Mouse (Mus musculus) cerebellum, adult 2 months (tissue): Measurements from ENCODE around the gene Sema4d. TPM values are rescaled to one million over a fixed set of nuclear protein-coding genes. Genes with fewer than 3 reads are reported as not detected.
A peak's percentile ranks its signal among the peaks of the same experiment; 100 is the strongest.

Experiments used
- DNase-seq, 2 experiments: peaks; one replicate each; pipeline ENCODE4 v3.0.0; 2021
- H3K27ac ChIP-seq: fragments of 200-500 bp; 2 replicates; pipeline ENCODE4 v1.5.1; 2012; ENCODE audit warnings: low read length, control low read depth, inconsistent platforms; ENCODE audit not compliant: insufficient read depth
- H3K27me3 ChIP-seq: fragments of 200-500 bp; 2 replicates; pipeline ENCODE4 v1.6.1; 2012; ENCODE audit warnings: inconsistent platforms, mild to moderate bottlenecking, low read length, moderate library complexity; ENCODE audit not compliant: control insufficient read depth, insufficient read depth
- H3K4me1 ChIP-seq: fragments of 200-500 bp; 2 replicates; pipeline ENCODE4 v1.6.1; 2011; ENCODE audit warnings: low read length; ENCODE audit not compliant: control insufficient read depth, insufficient read depth
- H3K4me3 ChIP-seq: fragments of 200-500 bp; replicated peaks from 2 replicates; pipeline ENCODE3; 2011; ENCODE audit warnings: mild to moderate bottlenecking, low read depth, low read length, control low read depth; ENCODE audit not compliant: insufficient read depth
- CTCF ChIP-seq: fragments of 200-500 bp; IDR thresholded peaks from 2 replicates; pipeline ENCODE4 v1.5.1; 2011; ENCODE audit warnings: low read depth, mild to moderate bottlenecking, control low read depth, low read length, moderate library complexity, borderline replicate concordance; ENCODE audit not compliant: insufficient read depth
- POLR2A ChIP-seq: fragments of 200-500 bp; IDR thresholded peaks from 2 replicates; pipeline ENCODE4 v1.6.1; 2011; ENCODE audit warnings: low read length, control low read depth, borderline replicate concordance; ENCODE audit not compliant: insufficient read depth
- WGBS: fragments of 180-500 bp; shearing (Covaris S2); methylation state at CpG from one replicate; pipeline ENCODE4 v1.1.7; 2018; 5-methylcytosine and 5-hydroxymethylcytosine counted together
- polyA plus RNA-seq: library from polyadenylated mRNA; depleted of rRNA; stranded (reverse); fragments of >200 nt; gene quantifications from 2 replicates; pipeline ENCODE4 v1.2.3, GENCODE M21; 2012

Gene Sema4d
- polyA plus RNA-seq, 1 experiment, result 116 TPM

- Histone ChIP-seq H3K4me3 (no peak overlapping the region), H3K4me1 (peaks cover 8% of the 10 kb centered on the region; the same call in 1 of the 2 replicates), H3K27ac (no peak overlapping the region), H3K27me3 (no peaks in the 10 kb centered on the region)
- DNase-seq, result no peak
- 79% methylated on average over 3 of the region's 3 CpGs for WGBS
- TF ChIP-seq CTCF, result no peak
- no peak for TF ChIP-seq POLR2A
Measured at GRCm38 (mm10) chr13:51818944-51819326, 25.4 kb upstream of the Sema4d start.

- Histone ChIP-seq H3K4me3 (no peak overlapping the region), H3K27ac (no peak overlapping the region), H3K4me1 (peaks cover 8% of the 10 kb centered on the region; the same call in 1 of the 2 replicates), H3K27me3 (no peaks in the 10 kb centered on the region)
- WGBS, result 77% methylated on average over 6 of the region's 6 CpGs
- no peak for TF ChIP-seq POLR2A
- no peak for TF ChIP-seq CTCF
- no peak for DNase-seq
Measured at GRCm38 (mm10) chr13:51818170-51818943, 24.8 kb upstream of the Sema4d start.

DNA sequence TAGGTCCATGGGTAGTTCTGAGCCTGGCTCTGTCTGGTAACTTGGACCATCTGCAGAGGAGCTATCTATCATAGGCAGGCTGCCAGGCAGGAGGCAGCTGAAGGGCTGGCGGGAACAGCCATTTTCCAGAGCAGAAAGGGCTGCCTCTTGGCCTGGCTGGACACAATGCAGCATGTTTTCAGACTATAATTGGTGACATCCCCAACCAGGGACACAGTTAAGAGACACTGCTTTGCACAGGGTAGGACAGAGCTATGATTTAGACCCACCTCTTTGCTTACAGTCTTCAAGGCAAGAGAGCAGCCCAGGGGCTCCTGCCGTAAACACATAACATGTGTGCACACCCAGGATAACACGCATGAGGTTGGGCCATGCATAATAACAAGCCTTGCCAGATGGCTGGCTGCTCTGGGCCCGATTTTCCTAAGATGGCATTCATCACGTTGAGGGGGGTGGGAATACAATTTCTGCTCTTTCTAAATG lies 23.1 kb upstream of the Sema4d start:
- H3K4me1 ChIP-seq, result peaks cover 8% of the 10 kb centered on the region; the same call in 1 of the 2 replicates
- DNase-seq, result peak; percentile 67 to 82
- H3K27ac ChIP-seq, result peak overlapping the region; percentile 74
- 24% methylated on average over 5 of the region's 5 CpGs for WGBS
- H3K27me3 ChIP-seq, result no peaks in the 10 kb centered on the region
- no peak for TF ChIP-seq CTCF
- TF ChIP-seq POLR2A, result no peak
- H3K4me3 ChIP-seq, result no peak overlapping the region

GRCm38 (mm10) chr13:51815865-51816504 lies 22.4 kb upstream of the Sema4d start:
- TF ChIP-seq CTCF, result peak; percentile 38; the same call in 1 of the 2 replicates
- no peak for TF ChIP-seq POLR2A
- 67% methylated on average over 9 of the region's 9 CpGs for WGBS
- no peak for DNase-seq
- H3K27me3 ChIP-seq, result no peaks in the 10 kb centered on the region
- H3K4me1 ChIP-seq, result peaks cover 8% of the 10 kb centered on the region; the same call in 1 of the 2 replicates
- no peak overlapping the region for H3K4me3 ChIP-seq
- peak overlapping the region; percentile 74; the same call in 1 of the 2 replicates for H3K27ac ChIP-seq

DNA sequence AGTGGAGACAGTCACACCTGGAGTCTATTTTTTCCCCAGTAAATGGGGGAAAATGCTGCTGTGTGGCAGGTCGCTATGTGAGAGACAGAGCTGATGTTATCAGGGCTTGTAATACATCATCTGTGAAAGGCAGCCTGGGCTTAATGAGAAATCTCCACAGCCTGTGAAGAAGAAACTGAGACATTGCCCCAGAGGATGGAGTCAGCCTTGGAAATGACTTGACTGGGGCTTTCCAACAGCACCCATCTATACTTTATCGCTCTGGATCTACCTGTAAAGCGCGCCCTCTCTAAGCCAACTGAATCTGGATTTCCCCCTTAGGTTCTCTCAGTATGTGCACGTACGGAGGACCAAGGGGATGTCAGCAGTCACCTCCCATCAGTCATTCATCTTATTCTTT lies 21.1 kb upstream of the Sema4d start:
- TF ChIP-seq CTCF, result no peak
- no peak for TF ChIP-seq POLR2A
- H3K27me3 ChIP-seq, result no peaks in the 10 kb centered on the region
- no peak overlapping the region for H3K4me3 ChIP-seq
- DNase-seq, result no peak
- H3K4me1 ChIP-seq, result peaks cover 8% of the 10 kb centered on the region; the same call in 1 of the 2 replicates
- WGBS, result 98% methylated on average over 6 of the region's 6 CpGs
- no peak overlapping the region for H3K27ac ChIP-seq

DNA sequence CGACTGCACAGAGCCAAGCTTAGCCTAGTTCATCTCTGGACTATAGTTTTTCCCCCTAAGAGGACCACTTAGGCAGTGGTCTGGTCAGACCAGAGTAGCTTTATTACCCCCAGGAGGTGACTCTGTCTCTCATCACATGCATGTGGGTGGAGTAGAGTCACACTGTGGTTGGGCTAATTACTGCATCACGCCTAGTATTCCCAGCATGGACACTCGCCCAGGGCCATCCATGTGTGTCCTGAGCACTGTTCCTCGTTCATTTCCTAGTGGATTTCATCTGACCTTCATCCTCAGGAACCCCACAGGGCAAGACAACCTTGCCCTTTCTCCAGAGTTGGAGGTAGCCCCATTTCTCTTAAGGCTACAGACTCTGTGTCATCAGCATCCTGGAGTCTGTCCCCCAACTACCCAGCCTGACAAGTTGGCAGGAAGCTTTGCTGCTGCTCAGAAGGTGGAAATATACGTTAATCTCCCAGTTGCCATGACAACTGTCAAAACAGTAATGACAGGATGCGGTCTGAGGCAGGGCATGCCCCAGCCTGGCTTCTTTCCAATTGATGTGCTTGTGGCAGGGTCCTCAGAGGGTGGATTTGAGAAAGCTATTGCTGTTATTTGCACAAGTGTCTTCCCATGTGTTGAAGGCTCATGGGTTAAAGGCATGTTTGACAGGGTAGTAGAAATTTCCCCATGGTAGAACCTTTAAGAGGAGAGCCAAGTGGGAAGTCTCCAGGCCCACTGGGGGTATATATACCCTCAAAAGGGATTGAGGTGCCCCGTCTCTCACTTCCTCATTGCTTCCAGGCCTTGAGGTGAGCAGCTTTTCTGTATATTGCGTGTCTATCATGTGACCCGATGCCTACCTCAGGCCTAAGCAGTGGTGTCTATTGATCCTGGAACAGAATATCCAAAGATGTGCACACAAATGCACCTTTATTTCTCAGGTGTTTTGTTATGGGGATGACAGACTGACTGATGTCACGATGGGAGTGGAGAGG lies 20.4 kb upstream of the Sema4d start:
- Histone ChIP-seq H3K4me1 (peaks cover 11% of the 10 kb centered on the region; the same call in 1 of the 2 replicates), H3K27me3 (no peaks in the 10 kb centered on the region), H3K4me3 (no peak overlapping the region), H3K27ac (no peak overlapping the region)
- WGBS, result 74% methylated on average over 10 of the region's 10 CpGs
- no peak for DNase-seq
- no peak for TF ChIP-seq POLR2A
- no peak for TF ChIP-seq CTCF

DNA sequence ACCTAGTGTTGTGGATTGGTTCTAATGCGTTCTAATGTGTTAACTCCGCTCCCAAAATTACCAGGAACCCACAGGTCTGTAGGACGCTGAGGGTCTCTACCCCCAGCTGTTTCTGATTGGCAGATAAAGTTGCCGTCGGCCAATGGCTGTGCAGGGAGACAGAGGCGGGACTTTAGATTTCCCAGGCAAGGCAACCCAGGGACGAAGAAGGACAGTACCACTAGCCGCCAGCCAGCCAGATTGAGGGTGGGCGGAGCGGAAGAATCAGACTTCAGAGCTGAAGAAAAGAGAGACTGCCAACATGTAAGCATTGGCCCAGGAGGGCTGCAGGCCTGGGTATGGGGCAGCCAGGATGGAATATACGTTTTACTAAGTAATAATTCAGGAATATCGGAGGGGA lies 14.6 kb upstream of the Sema4d start:
- TF ChIP-seq POLR2A (no peak), CTCF (no peak)
- WGBS, result 47% methylated on average over 12 of the region's 12 CpGs
- Histone ChIP-seq H3K4me3 (no peak overlapping the region), H3K27me3 (no peaks in the 10 kb centered on the region), H3K27ac (no peak overlapping the region), H3K4me1 (peaks cover 34% of the 10 kb centered on the region)
- DNase-seq, result no peak
